Mouse (Mus musculus) c-Kit-positive CD71-positive TER-119-positive erythroid progenitor cells, embryonic 14.5 days (primary cell): ENCODE measurements around the gene Fam102b.
A peak's percentile ranks its signal among the peaks of the same experiment; 100 is the strongest.

Experiments used
- DNase-seq: peaks from one replicate; pipeline ENCODE4 v3.0.0-alpha.2; 2013; ENCODE audit warnings: low spot score

Fam102b gene

GRCm38 (mm10) chr3:108961226-108961625, 66.2 kb downstream of the Fam102b start:
- no peak for DNase-seq

- no peak for DNase-seq
These were observed 67.6 kb downstream of the Fam102b start for GRCm38 (mm10) chr3:108959680-108960295.

GRCm38 (mm10) chr3:108957976-108958375, 69.4 kb downstream of the Fam102b start:
- no peak for DNase-seq

DNA sequence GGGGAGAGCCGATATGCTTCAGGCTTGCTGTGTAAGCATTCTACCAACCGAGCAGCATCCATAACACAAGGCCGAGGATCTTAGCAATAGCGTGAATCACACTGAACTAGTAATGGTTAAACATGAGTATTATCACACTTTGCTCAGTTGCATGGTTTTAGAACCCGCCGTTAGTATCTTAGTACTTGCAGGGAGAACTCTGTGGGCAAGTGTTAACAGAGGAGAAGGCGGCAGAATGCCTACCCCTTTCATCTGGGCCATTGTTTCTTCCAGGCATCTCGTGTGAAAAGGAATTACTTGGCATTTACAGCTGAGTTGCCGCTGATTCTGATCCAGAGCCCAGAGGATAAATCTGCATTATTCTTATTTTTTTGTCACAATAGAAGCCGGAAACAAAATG, 86.4 kb downstream of the Fam102b start:
- DNase-seq, result no peak

DNA sequence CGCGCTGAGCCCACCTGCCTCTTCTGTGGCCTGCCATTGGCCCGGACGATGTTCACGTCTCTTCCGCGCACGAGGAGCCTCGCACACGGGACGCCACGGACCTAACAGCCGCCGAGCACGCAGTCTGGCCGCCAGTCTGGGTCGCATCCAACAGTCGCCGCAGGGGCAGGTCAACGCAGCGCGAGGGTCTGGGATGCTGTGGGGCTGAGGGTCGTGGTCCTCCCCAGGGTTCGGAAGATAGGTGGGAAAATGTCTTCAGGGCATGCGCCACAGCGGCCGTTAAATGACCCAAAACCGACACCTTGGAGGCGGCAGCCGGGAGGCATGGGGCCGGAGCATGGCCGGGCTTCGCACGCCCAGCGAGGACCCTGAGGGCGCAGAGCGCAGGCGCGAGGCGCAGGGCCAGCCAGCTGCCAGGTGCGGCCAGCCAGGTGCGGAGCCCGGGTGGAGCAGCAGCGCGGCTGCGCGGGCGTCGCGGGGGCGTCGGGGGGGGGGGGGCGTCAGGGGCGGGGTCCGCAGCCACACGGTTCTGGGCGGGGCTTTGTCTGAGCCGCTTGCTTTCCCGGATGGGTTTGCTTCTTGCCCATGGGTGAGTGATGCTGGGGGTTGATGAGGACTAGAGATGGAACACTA, 87.3 kb downstream of the Fam102b start, which contains the start of gene Gm9857:
Gene Gm9857 (minus strand): TSS at position 445 of the 633 bp plus-strand sequence.
- DNase-seq, result no peak

GRCm38 (mm10) chr3:108939573-108939972, 87.8 kb downstream of the Fam102b start, which contains the start of gene Henmt1:
TSS of gene Henmt1 (plus strand) at chr3:108939873.
- no peak for DNase-seq

GRCm38 (mm10) chr3:108938691-108939090, 88.7 kb downstream of the Fam102b start:
- DNase-seq, result no peak

DNA sequence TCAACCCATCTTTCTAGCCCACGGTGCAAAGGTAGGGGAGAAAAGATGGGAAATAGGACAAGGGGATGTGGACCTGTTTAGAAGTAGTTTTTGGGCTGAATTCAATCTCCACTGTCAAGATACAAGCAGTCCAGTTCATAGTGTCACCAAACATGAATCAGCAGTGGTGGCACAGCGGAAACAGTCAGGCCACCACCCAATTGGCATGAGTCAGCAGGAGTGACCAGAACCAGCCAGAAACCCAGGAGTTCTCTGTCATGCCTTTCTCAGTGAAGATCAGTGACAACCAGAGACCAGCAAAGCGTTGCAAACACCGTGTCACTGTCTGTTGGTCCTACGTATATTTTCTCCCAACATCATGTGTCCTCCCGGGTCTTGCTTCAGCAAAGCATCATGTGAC, 93.8 kb downstream of the Fam102b start:
- DNase-seq, result no peak

DNA sequence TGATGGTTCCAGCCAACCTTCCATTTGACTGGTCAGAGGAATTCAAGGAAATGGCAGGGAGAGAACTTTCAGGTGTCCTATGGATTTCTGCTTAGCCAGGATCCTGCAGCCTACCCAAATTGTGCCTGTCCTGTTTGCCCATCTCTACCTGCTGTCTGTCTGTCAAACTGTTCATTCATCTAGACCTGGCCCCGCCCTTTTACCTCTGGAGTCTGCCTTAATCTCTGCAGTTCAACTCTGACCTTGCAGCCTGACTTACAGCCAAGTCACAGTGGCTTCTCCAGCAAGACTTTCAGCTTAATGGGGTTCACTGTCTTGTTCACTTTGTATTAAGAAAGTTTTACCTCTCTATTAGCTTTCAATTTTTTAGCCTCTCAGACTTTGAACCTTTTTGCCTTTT, 101.1 kb downstream of the Fam102b start:
- DNase-seq, result no peak

GRCm38 (mm10) chr3:108925677-108926076, 101.7 kb downstream of the Fam102b start:
- DNase-seq, result no peak

GRCm38 (mm10) chr3:108921822-108922221, 105.6 kb downstream of the Fam102b start:
- DNase-seq, result peak; percentile 48
